Mouse (Mus musculus) heart, embryonic 10.5 days (tissue): ENCODE results near the gene Rps6. TPM values are rescaled to one million over a fixed set of nuclear protein-coding genes. Genes with fewer than 3 reads are reported as not detected.

Source experiments
- DNase-seq: peaks from one replicate; pipeline ENCODE4 v3.0.0-alpha.2; 2017; ENCODE audit warnings: low spot score
- H3K27ac ChIP-seq: fragments of 300-500 bp; sonication (generic); 2 replicates; pipeline ENCODE4 v1.5.1; 2016; ENCODE audit warnings: mild to moderate bottlenecking
- H3K27me3 ChIP-seq: fragments of 300-500 bp; sonication (generic); 2 replicates; pipeline ENCODE4 v1.6.1; 2016; ENCODE audit warnings: mild to moderate bottlenecking; ENCODE audit not compliant: poor library complexity, insufficient read depth, severe bottlenecking
- H3K36me3 ChIP-seq: fragments of 300-500 bp; sonication (generic); 2 replicates; pipeline ENCODE4 v1.6.1; 2016; ENCODE audit warnings: mild to moderate bottlenecking, moderate library complexity
- H3K4me1 ChIP-seq: fragments of 300-500 bp; sonication (generic); 2 replicates; pipeline ENCODE4 v1.6.1; 2016; ENCODE audit warnings: mild to moderate bottlenecking
- H3K4me3 ChIP-seq: fragments of 300-500 bp; sonication (generic); 2 replicates; pipeline ENCODE4 v1.5.1; 2016; ENCODE audit warnings: mild to moderate bottlenecking, moderate library complexity
- H3K9me3 ChIP-seq: fragments of 300-500 bp; sonication (generic); 2 replicates; pipeline ENCODE4 v1.6.1; 2016; ENCODE audit warnings: mild to moderate bottlenecking, moderate library complexity
- WGBS: fragments of 180-500 bp; shearing (Covaris S2); methylation state at CpG from one replicate; pipeline ENCODE4 v1.1.7; 2016; 5-methylcytosine and 5-hydroxymethylcytosine counted together
- polyA plus RNA-seq: library from polyadenylated mRNA; unstranded; fragments of >200 nt; fragmentation: Nextera tagmentation; extraction: Ambion mirVana; gene quantifications from 2 replicates; pipeline ENCODE4 v1.2.1, GENCODE M21; 2016

Rps6 gene
- 492 and 664 TPM in 2 replicates for polyA plus RNA-seq

DNA sequence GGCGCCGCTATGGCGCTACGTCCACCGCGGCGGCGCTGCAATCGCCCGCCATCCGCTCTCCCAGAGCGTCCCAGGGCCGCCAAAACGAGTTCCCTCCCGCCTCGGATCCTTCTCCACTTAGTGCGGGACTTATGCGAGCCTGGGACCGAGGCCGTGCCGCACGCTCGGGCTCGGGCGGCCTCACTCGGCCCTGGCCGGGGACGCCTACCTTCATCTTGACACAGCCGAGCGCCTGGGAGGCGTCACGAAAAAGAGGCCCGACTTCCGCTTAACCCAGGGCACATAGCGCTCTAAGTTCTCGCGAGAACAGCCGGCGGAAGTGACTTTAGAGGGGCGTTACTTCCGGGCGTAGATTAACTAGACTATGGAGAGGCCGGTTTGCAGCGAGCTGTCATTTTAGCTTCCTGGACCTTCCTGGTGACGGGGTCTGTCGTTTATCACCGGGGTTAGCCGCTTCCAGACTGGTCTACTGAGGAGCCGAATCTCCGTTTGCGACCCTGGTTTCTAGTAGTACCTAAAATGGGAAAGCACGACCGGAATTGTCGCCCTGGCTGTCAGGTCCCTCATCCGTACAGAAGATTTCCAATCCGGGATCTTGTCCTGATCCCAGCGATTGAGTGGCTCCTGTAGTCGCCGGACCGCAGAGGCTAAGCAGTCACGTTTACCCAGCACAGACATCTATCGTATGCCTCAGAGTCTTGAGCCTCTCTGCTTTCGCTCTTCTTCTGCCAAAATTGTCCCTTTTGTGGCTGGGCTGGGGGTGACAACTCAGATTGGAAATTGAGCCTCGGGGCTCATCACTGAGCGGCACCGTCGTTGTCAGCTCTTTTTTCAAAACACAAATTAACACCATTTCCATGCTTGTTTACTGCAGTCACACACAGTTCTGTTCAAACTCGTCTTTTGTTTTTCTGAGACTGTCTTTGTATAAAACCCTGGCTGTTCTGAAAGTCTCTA is at the start of gene Rps6:
Gene Rps6, minus strand, starts transcription at position 300 of the 957 bp plus-strand sequence.
- DNase-seq = peak; percentile 97
- Histone ChIP-seq H3K4me3 (peak within 1 kb of the TSS; percentile 98), H3K36me3 (peaks cover 34% of the 10 kb centered on the region), H3K9me3 (no peaks in the 10 kb centered on the region), H3K27me3 (no peaks in the 10 kb centered on the region), H3K27ac (peak within 1 kb of the TSS; percentile 99), H3K4me1 (peaks cover 12% of the 10 kb centered on the region)
- WGBS = under 1% methylated on average over 68 of the region's 68 CpGs

DNA sequence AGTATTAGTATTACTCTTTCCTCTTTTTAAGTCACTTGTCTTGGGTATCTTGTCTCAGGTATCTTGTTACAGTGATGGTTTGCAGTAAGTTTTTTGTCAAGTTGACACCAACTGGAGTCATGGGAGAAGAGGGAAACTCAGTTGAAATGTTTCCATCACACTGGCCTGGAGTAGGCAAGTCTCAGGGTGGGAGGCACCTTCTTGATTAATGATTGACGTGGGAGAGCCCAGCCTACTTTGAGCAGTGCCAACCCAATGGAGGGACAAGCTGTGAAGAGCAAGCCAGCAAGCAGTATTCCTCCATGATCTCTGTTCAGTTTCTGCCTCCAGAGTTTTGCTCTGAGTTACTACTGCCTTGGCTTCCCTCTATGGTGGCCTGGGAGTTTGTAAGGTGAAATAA is 48.7 kb upstream of the Rps6 start:
- WGBS = 79% methylated on average over 1 of the region's 1 CpGs
- H3K27ac ChIP-seq = no peak overlapping the region

DNA sequence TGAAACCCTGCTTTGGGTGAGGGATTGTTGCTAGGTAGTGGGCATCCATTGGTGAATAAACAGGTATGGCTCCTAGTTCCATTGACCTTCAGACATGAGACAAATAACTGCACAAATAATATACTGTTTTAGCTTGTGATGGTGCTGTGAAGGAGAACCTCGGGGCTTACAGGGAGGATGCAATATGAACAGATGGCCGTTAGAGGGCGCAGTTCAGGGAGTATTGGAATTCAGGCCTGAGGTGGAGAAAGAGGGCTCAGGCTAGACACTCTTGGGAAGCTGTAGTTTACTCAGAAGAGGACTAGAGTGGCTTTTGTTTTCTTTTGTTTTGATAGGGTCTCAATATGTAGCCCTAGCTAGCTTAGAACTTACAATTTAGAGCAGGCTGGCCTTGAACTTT is 47.8 kb upstream of the Rps6 start:
- no peaks in the 10 kb centered on the region for H3K27me3 ChIP-seq
- no peak for DNase-seq
- H3K9me3 ChIP-seq = no peaks in the 10 kb centered on the region
- WGBS = 33% methylated on average over 3 of the region's 3 CpGs
- no peak overlapping the region for H3K27ac ChIP-seq
- H3K4me3 ChIP-seq = no peak overlapping the region
- peaks cover 8% of the 10 kb centered on the region; the same call in 1 of the 2 replicates for H3K36me3 ChIP-seq
- H3K4me1 ChIP-seq = no peaks in the 10 kb centered on the region

More for the DNA sequence above, 48.7 kb upstream of the Rps6 start:
- Histone ChIP-seq H3K4me1 (no peaks in the 10 kb centered on the region), H3K9me3 (no peaks in the 10 kb centered on the region), H3K27me3 (no peaks in the 10 kb centered on the region), H3K4me3 (no peak overlapping the region), H3K36me3 (peaks cover 9% of the 10 kb centered on the region; the same call in 1 of the 2 replicates)
- no peak for DNase-seq

GRCm38 (mm10) chr4:86902351-86902750 is 45.1 kb upstream of the Rps6 start:
- H3K27ac ChIP-seq = peak overlapping the region; percentile 47; the same call in 1 of the 2 replicates

GRCm38 (mm10) chr4:86898791-86899474 is 41.7 kb upstream of the Rps6 start:
- H3K4me3 ChIP-seq = no peak overlapping the region
- peaks cover 14% of the 10 kb centered on the region for H3K4me1 ChIP-seq
- H3K27me3 ChIP-seq = no peaks in the 10 kb centered on the region
- H3K36me3 ChIP-seq = no peaks in the 10 kb centered on the region
- peak overlapping the region; percentile 84 for H3K27ac ChIP-seq
- DNase-seq = no peak
- 35% methylated on average over 14 of the region's 14 CpGs for WGBS
- no peaks in the 10 kb centered on the region for H3K9me3 ChIP-seq

More at GRCm38 (mm10) chr4:86902351-86902750, 45.1 kb upstream of the Rps6 start:
- WGBS = 61% methylated on average over 6 of the region's 6 CpGs
- Histone ChIP-seq H3K4me1 (peaks cover 11% of the 10 kb centered on the region), H3K36me3 (no peaks in the 10 kb centered on the region), H3K9me3 (no peaks in the 10 kb centered on the region), H3K4me3 (no peak overlapping the region), H3K27me3 (no peaks in the 10 kb centered on the region)
- DNase-seq = no peak

- H3K27ac ChIP-seq = peak overlapping the region; percentile 18; the same call in 1 of the 2 replicates
Observed at GRCm38 (mm10) chr4:86897411-86897810, 40.2 kb upstream of the Rps6 start.

GRCm38 (mm10) chr4:86887879-86888278 is 30.7 kb upstream of the Rps6 start:
- H3K36me3 ChIP-seq = peaks cover 13% of the 10 kb centered on the region
- peaks cover 6% of the 10 kb centered on the region; the same call in 1 of the 2 replicates for H3K4me1 ChIP-seq
- no peak for DNase-seq
- WGBS = 76% methylated on average over 5 of the region's 5 CpGs
- H3K4me3 ChIP-seq = no peak overlapping the region
- no peaks in the 10 kb centered on the region for H3K9me3 ChIP-seq
- no peak overlapping the region for H3K27ac ChIP-seq
- no peaks in the 10 kb centered on the region for H3K27me3 ChIP-seq

More at GRCm38 (mm10) chr4:86897411-86897810, 40.2 kb upstream of the Rps6 start:
- no peak overlapping the region for H3K4me3 ChIP-seq
- no peaks in the 10 kb centered on the region for H3K36me3 ChIP-seq
- peaks cover 14% of the 10 kb centered on the region for H3K4me1 ChIP-seq
- DNase-seq = no peak
- H3K9me3 ChIP-seq = no peaks in the 10 kb centered on the region
- H3K27me3 ChIP-seq = no peaks in the 10 kb centered on the region
- WGBS = 58% methylated on average over 7 of the region's 7 CpGs

- WGBS = 10% methylated on average over 18 of the region's 18 CpGs
- Histone ChIP-seq H3K4me1 (peaks cover 6% of the 10 kb centered on the region; the same call in 1 of the 2 replicates), H3K9me3 (no peaks in the 10 kb centered on the region), H3K27me3 (no peaks in the 10 kb centered on the region), H3K27ac (peak overlapping the region; percentile 82), H3K36me3 (peaks cover 13% of the 10 kb centered on the region), H3K4me3 (peak overlapping the region; percentile 56)
- peak; percentile 85 for DNase-seq
Observed at GRCm38 (mm10) chr4:86886160-86886878, 29.1 kb upstream of the Rps6 start.

DNA sequence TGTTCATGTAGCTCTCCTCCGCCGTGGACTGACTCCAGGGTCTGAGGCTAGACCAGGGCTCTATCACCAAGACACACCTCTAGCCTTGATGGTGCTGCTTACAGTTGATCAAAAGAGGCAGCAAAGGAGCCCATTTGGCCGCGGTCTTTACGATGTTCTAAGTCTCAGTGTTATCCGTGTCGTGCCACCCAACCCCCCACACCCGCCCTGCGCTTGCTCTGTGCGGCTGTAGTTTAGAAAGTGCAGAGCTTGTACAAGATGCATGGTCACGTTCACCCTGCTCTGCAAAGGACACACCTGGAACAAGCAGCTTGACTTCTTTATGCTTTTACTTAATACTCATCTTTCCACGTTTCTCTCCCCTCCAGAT is 28.6 kb upstream of the Rps6 start:
- peaks cover 6% of the 10 kb centered on the region; the same call in 1 of the 2 replicates for H3K4me1 ChIP-seq
- no peaks in the 10 kb centered on the region for H3K27me3 ChIP-seq
- H3K9me3 ChIP-seq = no peaks in the 10 kb centered on the region
- 32% methylated on average over 12 of the region's 12 CpGs for WGBS
- peaks cover 13% of the 10 kb centered on the region for H3K36me3 ChIP-seq
- no peak for DNase-seq
- peak overlapping the region; percentile 82 for H3K27ac ChIP-seq
- H3K4me3 ChIP-seq = peak overlapping the region; percentile 56

DNA sequence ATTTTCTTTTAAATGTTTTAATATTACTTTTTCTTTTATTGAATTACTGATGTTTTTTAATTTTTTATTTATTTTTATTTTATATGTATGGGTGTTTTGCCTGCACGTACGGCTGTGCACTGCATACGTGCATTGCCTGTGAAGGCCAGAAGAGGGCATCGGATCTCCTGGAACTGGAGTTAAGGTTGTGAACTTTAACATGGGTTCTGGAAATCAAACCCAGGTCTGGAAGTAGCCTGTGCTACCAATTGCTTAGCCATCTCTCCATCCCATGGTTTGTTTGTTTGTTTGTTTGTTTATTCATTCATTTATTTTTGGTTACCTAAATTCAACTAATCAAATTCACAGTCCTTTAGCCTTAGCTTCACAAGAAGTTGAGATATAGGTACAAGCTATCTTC is 27.7 kb upstream of the Rps6 start:
- WGBS = 43% methylated on average over 4 of the region's 4 CpGs
- peaks cover 13% of the 10 kb centered on the region for H3K36me3 ChIP-seq
- DNase-seq = no peak

DNA sequence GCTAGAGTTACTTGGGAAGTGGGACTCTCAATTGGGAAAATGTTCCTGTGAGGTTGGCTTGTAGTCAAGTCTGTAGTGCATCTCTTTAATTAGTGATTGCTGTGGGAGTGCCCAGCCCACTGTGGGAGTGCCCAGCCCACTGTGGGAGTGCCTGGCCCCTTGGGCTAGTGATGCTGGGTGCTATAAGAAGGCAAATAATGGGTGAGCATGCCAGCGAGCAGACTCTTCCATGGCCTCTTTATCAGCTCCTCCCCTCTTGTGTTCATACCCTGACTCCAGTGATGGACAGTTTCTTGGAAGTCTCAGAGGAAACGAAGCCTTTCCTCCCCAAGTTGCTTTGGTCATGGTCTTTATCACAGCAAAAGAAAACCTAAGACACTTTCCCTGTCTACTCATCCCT is 25.2 kb upstream of the Rps6 start:
- peaks cover 4% of the 10 kb centered on the region; the same call in 1 of the 2 replicates for H3K36me3 ChIP-seq
- WGBS = 43% methylated on average over 2 of the region's 2 CpGs
- no peak overlapping the region for H3K27ac ChIP-seq
- no peaks in the 10 kb centered on the region for H3K9me3 ChIP-seq
- no peak overlapping the region for H3K4me3 ChIP-seq
- H3K4me1 ChIP-seq = peaks cover 9% of the 10 kb centered on the region; the same call in 1 of the 2 replicates
- no peaks in the 10 kb centered on the region for H3K27me3 ChIP-seq
- no peak for DNase-seq

More for the DNA sequence above, 27.7 kb upstream of the Rps6 start:
- H3K27ac ChIP-seq = no peak overlapping the region
- H3K4me1 ChIP-seq = peaks cover 9% of the 10 kb centered on the region; the same call in 1 of the 2 replicates
- H3K27me3 ChIP-seq = no peaks in the 10 kb centered on the region
- H3K9me3 ChIP-seq = no peaks in the 10 kb centered on the region
- no peak overlapping the region for H3K4me3 ChIP-seq

DNA sequence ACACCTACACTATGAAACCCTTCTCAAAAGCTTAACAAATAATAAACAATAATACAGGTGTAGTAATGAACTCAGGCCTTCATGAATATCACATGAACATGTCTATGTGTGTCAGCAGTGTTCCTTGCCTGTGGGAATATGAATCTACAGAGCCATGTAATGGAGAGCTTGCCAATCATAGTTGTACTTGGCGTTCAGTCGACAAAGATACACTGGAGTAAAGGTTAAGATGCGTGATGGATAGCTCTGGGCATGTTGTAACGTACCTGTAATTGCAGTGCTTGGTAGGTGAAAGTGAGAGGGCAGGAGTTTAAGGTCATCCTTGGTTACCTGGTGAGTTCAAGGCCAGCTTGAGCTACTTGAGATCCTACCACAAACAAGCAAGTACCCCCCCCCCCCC is 24.0 kb upstream of the Rps6 start:
- Histone ChIP-seq H3K27me3 (peaks cover 4% of the 10 kb centered on the region; the same call in 1 of the 2 replicates), H3K27ac (no peak overlapping the region), H3K36me3 (no peaks in the 10 kb centered on the region), H3K4me3 (no peak overlapping the region), H3K9me3 (no peaks in the 10 kb centered on the region), H3K4me1 (peaks cover 7% of the 10 kb centered on the region; the same call in 1 of the 2 replicates)
- DNase-seq = no peak
- WGBS = 85% methylated on average over 4 of the region's 4 CpGs
